Mouse (Mus musculus) MEL (cell line): ENCODE results near the gene N4bp3. TPM values are rescaled to one million over a fixed set of nuclear protein-coding genes. Genes with fewer than 3 reads are reported as not detected.
"Not testable (repeated sequence)": the region's sequence is repeated elsewhere in the genome, so short reads cannot be mapped to it uniquely, and the experiment has no call there.

Source experiments
- DNase-seq: peaks from one replicate; pipeline ENCODE4 v3.0.0; 2011; ENCODE audit warnings: low read depth, low spot score
- H3K27ac ChIP-seq: 2 replicates; pipeline ENCODE4 v1.5.1; 2012; ENCODE audit warnings: low read depth, mild to moderate bottlenecking, control low read depth, low read length, moderate library complexity; ENCODE audit not compliant: control insufficient read depth
- H3K27me3 ChIP-seq, 2 experiments: fragments of 150-350 bp in 1 of 2; sonication (generic) in 1 of 2; 2 replicates each; pipeline ENCODE4 v1.6.1; 2012; ENCODE audit warnings: low read length in 2 of 2, mild to moderate bottlenecking in 2 of 2, improper control_type of control experiment in 1 of 2, moderate library complexity in 1 of 2; ENCODE audit not compliant: insufficient read depth in 2 of 2, control insufficient read depth in 1 of 2
- H3K36me3 ChIP-seq, 2 experiments: 2 replicates each; pipeline ENCODE4 v1.6.1; 2012 to 2014; ENCODE audit warnings: low read length in 2 of 2, improper control_type of control experiment in 1 of 2, inconsistent platforms in 1 of 2, mild to moderate bottlenecking in 1 of 2; ENCODE audit not compliant: insufficient read depth in 2 of 2, control insufficient read depth in 1 of 2
- H3K4me1 ChIP-seq, 2 experiments: fragments of 150-350 bp in 1 of 2; sonication (generic) in 1 of 2; 2 replicates each; pipeline ENCODE4 v1.6.1; 2012; ENCODE audit warnings: low read length in 2 of 2, improper control_type of control experiment in 1 of 2, mild to moderate bottlenecking in 1 of 2; ENCODE audit not compliant: insufficient read depth in 2 of 2, control insufficient read depth in 1 of 2
- H3K4me3 ChIP-seq, 2 experiments: fragments of 150-350 bp in 1 of 2; sonication (generic) in 1 of 2; 2 replicates each; pipeline ENCODE4 v1.5.1; 2012; ENCODE audit warnings: low read depth in 2 of 2, low read length in 2 of 2, mild to moderate bottlenecking in 2 of 2, moderate library complexity in 2 of 2, control low read depth in 1 of 2, improper control_type of control experiment in 1 of 2; ENCODE audit not compliant: control insufficient read depth in 1 of 2, insufficient read depth in 1 of 2
- H3K79me2 ChIP-seq: 2 replicates; pipeline ENCODE4 v1.6.1; 2012; ENCODE audit warnings: mild to moderate bottlenecking, low read length, moderate library complexity; ENCODE audit not compliant: control insufficient read depth, poor library complexity, insufficient read depth
- H3K9ac ChIP-seq: 2 replicates; pipeline ENCODE4 v1.6.1; 2012; ENCODE audit warnings: low read depth, mild to moderate bottlenecking, control low read depth, low read length, moderate library complexity; ENCODE audit not compliant: control insufficient read depth, poor library complexity, severe bottlenecking
- H3K9me3 ChIP-seq: fragments of 150-350 bp; sonication (generic); replicated peaks from 2 replicates; pipeline ENCODE4 v1.6.1; 2012; ENCODE audit warnings: mild to moderate bottlenecking, low read length, improper control_type of control experiment, moderate library complexity; ENCODE audit not compliant: insufficient read depth
- BHLHE40 ChIP-seq: IDR thresholded peaks from 2 replicates; pipeline ENCODE4 v1.6.1; 2012; ENCODE audit warnings: low read depth, mild to moderate bottlenecking, inconsistent platforms, low read length, improper control_type of control experiment, borderline replicate concordance
- KAT2A ChIP-seq: conservative IDR thresholded peaks from 2 replicates; pipeline ENCODE4 v1.6.1; 2012; ENCODE audit warnings: low read depth, low read length, improper control_type of control experiment, inconsistent platforms
- MAZ ChIP-seq: IDR thresholded peaks from 2 replicates; pipeline ENCODE4 v1.6.1; 2012; ENCODE audit warnings: low read depth, mild to moderate bottlenecking, inconsistent platforms, low read length, improper control_type of control experiment
- MXI1 ChIP-seq: IDR thresholded peaks from 2 replicates; pipeline ENCODE4 v1.6.1; 2011; ENCODE audit warnings: mild to moderate bottlenecking, low read depth, low read length, improper control_type of control experiment
- MYC ChIP-seq: IDR thresholded peaks from 2 replicates; pipeline ENCODE4 v1.6.1; 2011; ENCODE audit warnings: low read depth, mild to moderate bottlenecking, low read length, improper control_type of control experiment, moderate library complexity
- NELFE ChIP-seq: IDR thresholded peaks from 2 replicates; pipeline ENCODE4 v1.6.1; 2011; ENCODE audit warnings: low read depth, low read length, improper control_type of control experiment
- POLR2A ChIP-seq, 2 experiments: IDR thresholded peaks; 2 replicates each; pipeline ENCODE4 v1.6.1; 2011 to 2012; ENCODE audit warnings: low read length in 2 of 2, mild to moderate bottlenecking in 2 of 2, control low read depth in 1 of 2, improper control_type of control experiment in 1 of 2, low read depth in 1 of 2, moderate library complexity in 1 of 2; ENCODE audit not compliant: control insufficient read depth in 1 of 2, insufficient read depth in 1 of 2, poor library complexity in 1 of 2
- POLR2AphosphoS2 ChIP-seq: IDR thresholded peaks from 2 replicates; pipeline ENCODE4 v1.6.1; 2011; ENCODE audit warnings: low read length, improper control_type of control experiment
- SIN3A ChIP-seq: IDR thresholded peaks from 2 replicates; pipeline ENCODE4 v1.6.1; 2012; ENCODE audit warnings: low read length, improper control_type of control experiment, inconsistent platforms
- TBP ChIP-seq: IDR thresholded peaks from 2 replicates; pipeline ENCODE4 v1.8.0; 2011; ENCODE audit warnings: low read depth, low read length, improper control_type of control experiment
- ZC3H11A ChIP-seq: IDR thresholded peaks from 2 replicates; pipeline ENCODE4 v1.6.1; 2012; ENCODE audit warnings: low read depth, mild to moderate bottlenecking, inconsistent platforms, low read length, improper control_type of control experiment
- ZNF384 ChIP-seq: IDR thresholded peaks from 2 replicates; pipeline ENCODE4 v1.6.1; 2012; ENCODE audit warnings: low read depth, mild to moderate bottlenecking, inconsistent platforms, low read length, improper control_type of control experiment
- polyA plus RNA-seq, 2 experiments: library from polyadenylated mRNA; stranded (reverse) in 1 of 2; unstranded in 1 of 2; fragments of >175 nt in 1 of 2; fragments of >200 nt in 1 of 2; gene quantifications; 2 replicates each; pipeline versions ENCODE4 v1.2.1 to v1.2.4; 2012; ENCODE audit warnings: low replicate concordance in 2 of 2, low read depth in 1 of 2; ENCODE audit not compliant: insufficient read length in 2 of 2, insufficient read depth in 1 of 2, missing spikeins in 1 of 2
- total RNA-seq: library from RNA; depleted of rRNA; stranded (reverse); fragments of 300-350 nt; gene quantifications from 2 replicates; pipeline ENCODE4 v1.2.3, GENCODE M21; 2012; rRNA removed

Gene N4bp3
- 6.9 and 7.1 TPM in 2 replicates for total RNA-seq
- 10 to 100 TPM in 1 of 2 experiments, not detected in 1; 11.5 TPM for polyA plus RNA-seq

DNA sequence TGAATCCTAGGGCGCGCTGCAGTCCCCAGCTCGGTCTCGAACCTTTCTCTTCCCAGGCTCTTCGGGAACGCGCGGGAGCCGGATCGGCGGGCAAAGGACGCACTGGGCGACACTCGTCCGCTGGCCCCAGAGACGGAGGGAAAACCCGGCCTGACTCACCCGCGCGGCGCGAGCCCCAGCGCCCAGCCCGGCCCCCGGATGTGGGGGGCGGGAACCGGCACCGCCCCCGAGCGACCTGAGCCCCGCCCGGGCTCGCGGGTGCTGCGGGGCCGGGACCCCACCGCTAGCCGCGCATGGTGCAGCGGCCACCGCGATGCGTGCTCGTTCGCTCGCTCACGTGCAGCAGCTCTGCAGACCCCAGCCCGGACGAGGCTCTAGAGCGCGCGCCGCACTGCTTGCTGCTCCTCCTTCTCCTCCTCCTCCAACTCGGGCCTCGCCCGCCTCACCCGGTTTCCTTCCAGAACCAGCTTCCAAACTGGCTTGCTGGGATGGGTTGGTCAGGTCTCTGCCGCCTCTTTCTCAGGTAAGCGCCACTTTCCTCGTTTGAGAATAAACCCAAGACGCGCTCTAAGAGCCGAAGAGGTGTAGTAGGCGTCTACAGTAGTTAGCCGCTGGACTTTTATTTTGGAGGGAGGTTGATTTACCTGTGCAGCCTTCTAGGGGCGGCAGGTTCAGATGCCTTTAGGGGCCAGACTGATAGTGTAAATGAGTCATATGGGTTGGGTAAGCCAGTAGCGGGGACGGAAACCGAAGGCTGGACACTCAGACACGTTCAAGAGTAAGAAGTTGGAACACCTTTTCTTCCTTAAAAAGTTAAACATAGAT lies at the start of gene N4bp3, which contains the start of gene D930048N14Rik:
TSS of gene N4bp3 (minus strand) at position 152 of the 825 bp plus-strand sequence.
TSS of gene D930048N14Rik (plus strand) at position 264 of the 825 bp plus-strand sequence.
- no peaks in the 10 kb centered on the region for H3K36me3 ChIP-seq
- peaks cover 1 to 2% of the 10 kb centered on the region in 2 experiments; a peak in 1 of 4 replicates for H3K4me1 ChIP-seq
- H3K9me3 ChIP-seq, result no peaks in the 10 kb centered on the region
- DNase-seq, result peak; percentile 81
- H3K4me3 ChIP-seq, result peak within 1 kb of the TSS; percentile 72 to 92
- peaks cover 3% of the 10 kb centered on the region; the same call in 1 of the 2 replicates for H3K79me2 ChIP-seq
- no peaks in the 10 kb centered on the region for H3K27me3 ChIP-seq
- peak; percentile 74; the same call in 1 of the 2 replicates for TF ChIP-seq MXI1
- TF ChIP-seq SIN3A, result peak; percentile 54; the same call in 1 of the 2 replicates
- TF ChIP-seq KAT2A, result no peak
- peak in 1 of 2 experiments; percentile 71; a peak in 2 of 4 replicates for TF ChIP-seq POLR2A (IDR thresholded peaks at IDR 0.05; ENCODE audit: control insufficient read depth in 1 of 2, insufficient read depth in 1 of 2, low read depth in 1 of 2, low read length in 2 of 2, poor library complexity in 1 of 2)
- peak; percentile 86; the same call in 1 of the 2 replicates for TF ChIP-seq MAZ
- peak; percentile 47; the same call in 1 of the 2 replicates for TF ChIP-seq NELFE
- no peak for TF ChIP-seq ZC3H11A
- TF ChIP-seq BHLHE40, result peak; percentile 69; the same call in 1 of the 2 replicates
- H3K27ac ChIP-seq, result no peak within 1 kb of the TSS
- peak within 1 kb of the TSS; percentile 82 for H3K9ac ChIP-seq

DNA sequence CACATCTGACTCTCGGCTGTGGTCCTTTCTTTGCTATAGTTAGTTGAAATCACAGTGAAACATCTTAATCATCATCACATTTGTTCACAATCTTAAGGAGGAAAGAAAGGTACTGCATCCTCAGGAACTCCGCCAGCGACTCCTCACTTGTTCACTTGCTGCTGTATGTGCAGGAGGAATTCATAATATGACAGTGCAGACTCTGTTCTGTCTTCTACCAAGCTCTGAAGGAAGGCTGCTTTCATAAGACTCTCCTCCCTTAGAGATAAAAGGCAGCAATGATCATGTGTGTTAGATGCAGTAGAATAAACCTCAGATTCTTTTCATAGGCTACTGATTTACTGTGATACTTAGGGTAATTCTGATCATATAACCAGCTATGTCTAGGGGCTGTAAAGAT lies 44.3 kb upstream of the N4bp3 start:
- Histone ChIP-seq H3K4me1 (peaks cover 0 to 3% of the 10 kb centered on the region in 2 experiments; a peak in 2 of 4 replicates), H3K4me3 (no peak overlapping the region), H3K9me3 (no peaks in the 10 kb centered on the region), H3K79me2 (no peaks in the 10 kb centered on the region), H3K36me3 (peaks cover 3 to 8% of the 10 kb centered on the region in 2 experiments), H3K27ac (no peak overlapping the region), H3K27me3 (no peaks in the 10 kb centered on the region), H3K9ac (no peak overlapping the region)
- DNase-seq, result no peak
- TF ChIP-seq ZC3H11A (no peak), POLR2AphosphoS2 (no peak)

DNA sequence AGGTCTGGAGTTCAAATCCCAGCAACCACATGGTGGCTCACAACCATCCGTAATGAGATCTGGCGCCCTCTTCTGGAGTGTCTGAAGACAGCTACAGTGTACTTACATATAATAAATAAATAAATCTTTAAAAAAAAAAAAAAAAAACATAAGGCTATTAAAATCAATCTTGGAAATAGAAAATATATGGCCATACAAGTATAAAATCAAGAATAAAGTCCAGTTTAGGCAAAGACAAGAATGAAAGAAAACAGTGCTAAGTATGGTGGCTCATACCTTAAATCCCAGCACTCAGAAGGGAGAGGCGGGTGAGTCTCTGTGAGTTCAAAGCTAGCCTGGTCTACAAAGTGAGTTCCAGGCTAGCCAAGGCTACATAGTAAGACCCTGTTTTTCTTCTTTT lies 40.0 kb upstream of the N4bp3 start:
- peak; percentile 24 for DNase-seq
- peaks cover 0 to 18% of the 10 kb centered on the region in 2 experiments; a peak in 2 of 4 replicates for H3K36me3 ChIP-seq
- not testable (repeated sequence) for H3K4me1 ChIP-seq, H3K9me3 ChIP-seq, H3K4me3 ChIP-seq, H3K27ac ChIP-seq, H3K79me2 ChIP-seq, H3K27me3 ChIP-seq, H3K9ac ChIP-seq
- TF ChIP-seq MYC, result 0 out of 2 replicates have a peak, but pooled peaks have one; percentile 53
- peak; percentile 20; the same call in 1 of the 2 replicates for TF ChIP-seq TBP
- TF ChIP-seq ZNF384, result peak; percentile 81
